Mouse (Mus musculus) intestine, embryonic 14.5 days (tissue): ENCODE data around the gene Gm29666. TPM values are rescaled to one million over a fixed set of nuclear protein-coding genes. Genes with fewer than 3 reads are reported as not detected.

Experiments used
- ATAC-seq: fragments of 200-750 bp; cut with Nextera tagmentation; replicated peaks from 2 replicates; pipeline ENCODE4 v1.8.0; 2017; ENCODE audit warnings: low read depth, moderate number of reproducible peaks, moderate TSS enrichment, moderate library complexity; ENCODE audit not compliant: low FRiP score, low TSS enrichment
- DNase-seq: peaks from one replicate; pipeline ENCODE4 v3.0.0-alpha.2; 2018; ENCODE audit warnings: low spot score
- H3K27ac ChIP-seq: fragments of 300-500 bp; sonication (generic); 2 replicates; pipeline ENCODE4 v1.5.1; 2014; ENCODE audit warnings: low read depth, mild to moderate bottlenecking, control low read depth
- H3K27me3 ChIP-seq: fragments of 300-500 bp; sonication (generic); replicated peaks from 2 replicates; pipeline ENCODE4 v1.6.1; 2014; ENCODE audit warnings: low read length, control low read depth; ENCODE audit not compliant: control insufficient read depth, insufficient read depth
- H3K36me3 ChIP-seq: fragments of 300-500 bp; sonication (generic); 2 replicates; pipeline ENCODE4 v1.6.1; 2014; ENCODE audit warnings: low read length, control low read depth; ENCODE audit not compliant: control insufficient read depth, insufficient read depth
- H3K4me1 ChIP-seq: fragments of 300-500 bp; sonication (generic); replicated peaks from 2 replicates; pipeline ENCODE4 v1.6.1; 2014; ENCODE audit warnings: low read length, control low read depth, mixed read lengths; ENCODE audit not compliant: control insufficient read depth, insufficient read depth
- H3K4me2 ChIP-seq: fragments of 300-500 bp; sonication (generic); 2 replicates; pipeline ENCODE4 v1.6.1; 2014; ENCODE audit warnings: low read length
- H3K4me3 ChIP-seq: fragments of 300-500 bp; sonication (generic); 2 replicates; pipeline ENCODE4 v1.5.1; 2014; ENCODE audit warnings: low read depth, low read length, control low read depth, mixed read lengths
- H3K9ac ChIP-seq: fragments of 300-500 bp; sonication (generic); 2 replicates; pipeline ENCODE4 v1.6.1; 2014; ENCODE audit warnings: mild to moderate bottlenecking, low read length
- H3K9me3 ChIP-seq: fragments of 300-500 bp; sonication (generic); 2 replicates; pipeline ENCODE4 v1.6.1; 2016; ENCODE audit warnings: low read length, control low read depth; ENCODE audit not compliant: control insufficient read depth
- WGBS: fragments of 180-500 bp; shearing (Covaris S2); extraction: QIAGEN DNeasy Blood & Tissue Kit; methylation state at CpG from one replicate; pipeline ENCODE4 v1.1.7; 2014; 5-methylcytosine and 5-hydroxymethylcytosine counted together
- polyA plus RNA-seq: library from polyadenylated mRNA; unstranded; fragments of >200 nt; fragmentation: Nextera tagmentation; extraction: Ambion mirVana; gene quantifications from 2 replicates; pipeline ENCODE4 v1.2.1, GENCODE M21; 2014

Gm29666 gene
- polyA plus RNA-seq, 1 experiment from 2014 or later: 0.57 TPM

GRCm38 (mm10) chr15:84891658-84892057 is 28.2 kb downstream of the Gm29666 start:
- peak; percentile 78 for DNase-seq
- Histone ChIP-seq H3K4me1 (no peaks in the 10 kb centered on the region), H3K9me3 (no peaks in the 10 kb centered on the region), H3K27me3 (no peaks in the 10 kb centered on the region), H3K4me3 (no peak overlapping the region), H3K9ac (no peak overlapping the region), H3K36me3 (no peaks in the 10 kb centered on the region), H3K4me2 (no peak overlapping the region), H3K27ac (no peak overlapping the region)
- ATAC-seq: 0 out of 2 replicates have a peak, but pooled peaks have one; percentile 40
- 5% methylated on average over 3 of the region's 3 CpGs for WGBS

- Histone ChIP-seq H3K9me3 (no peaks in the 10 kb centered on the region), H3K4me2 (no peak overlapping the region), H3K36me3 (no peaks in the 10 kb centered on the region), H3K4me3 (no peak overlapping the region), H3K27me3 (no peaks in the 10 kb centered on the region), H3K27ac (no peak overlapping the region), H3K4me1 (no peaks in the 10 kb centered on the region), H3K9ac (no peak overlapping the region)
- ATAC-seq (no peak), DNase-seq (no peak)
- 46% methylated on average over 3 of the region's 3 CpGs for WGBS
Measured at GRCm38 (mm10) chr15:84891246-84891645, 28.6 kb downstream of the Gm29666 start.

- Histone ChIP-seq H3K36me3 (no peaks in the 10 kb centered on the region), H3K27me3 (no peaks in the 10 kb centered on the region), H3K27ac (no peak overlapping the region), H3K9me3 (no peaks in the 10 kb centered on the region), H3K9ac (no peak overlapping the region), H3K4me3 (no peak overlapping the region), H3K4me1 (no peaks in the 10 kb centered on the region), H3K4me2 (no peak overlapping the region)
- DNase-seq (no peak), ATAC-seq (no peak)
- 76% methylated on average over 12 of the region's 12 CpGs for WGBS
Measured at GRCm38 (mm10) chr15:84888066-84888465, 31.8 kb downstream of the Gm29666 start.

GRCm38 (mm10) chr15:84877029-84877815 is 42.6 kb downstream of the Gm29666 start:
- H3K4me1 ChIP-seq: no peaks in the 10 kb centered on the region
- ATAC-seq: no peak
- no peaks in the 10 kb centered on the region for H3K9me3 ChIP-seq
- H3K9ac ChIP-seq: no peak overlapping the region
- no peak overlapping the region for H3K27ac ChIP-seq
- no peak overlapping the region for H3K4me2 ChIP-seq
- 83% methylated on average over 12 of the region's 12 CpGs for WGBS
- no peaks in the 10 kb centered on the region for H3K27me3 ChIP-seq
- no peak for DNase-seq
- no peak overlapping the region for H3K4me3 ChIP-seq
- no peaks in the 10 kb centered on the region for H3K36me3 ChIP-seq

GRCm38 (mm10) chr15:84873867-84874266 is 46.0 kb downstream of the Gm29666 start:
- H3K9ac ChIP-seq: no peak overlapping the region
- H3K4me3 ChIP-seq: no peak overlapping the region
- ATAC-seq: no peak
- DNase-seq: no peak
- H3K27me3 ChIP-seq: no peaks in the 10 kb centered on the region
- H3K4me1 ChIP-seq: no peaks in the 10 kb centered on the region
- H3K9me3 ChIP-seq: no peaks in the 10 kb centered on the region
- no peaks in the 10 kb centered on the region for H3K36me3 ChIP-seq
- WGBS: 73% methylated on average over 4 of the region's 4 CpGs
- H3K27ac ChIP-seq: no peak overlapping the region
- H3K4me2 ChIP-seq: no peak overlapping the region

GRCm38 (mm10) chr15:84873079-84873478 is 46.8 kb downstream of the Gm29666 start:
- no peak overlapping the region for H3K4me2 ChIP-seq
- H3K36me3 ChIP-seq: no peaks in the 10 kb centered on the region
- no peak overlapping the region for H3K27ac ChIP-seq
- no peaks in the 10 kb centered on the region for H3K9me3 ChIP-seq
- H3K4me1 ChIP-seq: no peaks in the 10 kb centered on the region
- no peak overlapping the region for H3K9ac ChIP-seq
- H3K4me3 ChIP-seq: no peak overlapping the region
- H3K27me3 ChIP-seq: no peaks in the 10 kb centered on the region
- no peak for ATAC-seq
- DNase-seq: no peak
- WGBS: 88% methylated on average over 11 of the region's 11 CpGs

GRCm38 (mm10) chr15:84871802-84872201 is 48.0 kb downstream of the Gm29666 start:
- no peaks in the 10 kb centered on the region for H3K9me3 ChIP-seq
- H3K36me3 ChIP-seq: no peaks in the 10 kb centered on the region
- DNase-seq (no peak), ATAC-seq (no peak)
- 84% methylated on average over 3 of the region's 3 CpGs for WGBS
- H3K4me1 ChIP-seq: no peaks in the 10 kb centered on the region
- H3K9ac ChIP-seq: no peak overlapping the region
- H3K4me2 ChIP-seq: no peak overlapping the region
- H3K27me3 ChIP-seq: no peaks in the 10 kb centered on the region
- no peak overlapping the region for H3K4me3 ChIP-seq
- no peak overlapping the region for H3K27ac ChIP-seq

- H3K4me1 ChIP-seq: peaks cover 4% of the 10 kb centered on the region
- ATAC-seq (no peak), DNase-seq (no peak)
- H3K9me3 ChIP-seq: no peaks in the 10 kb centered on the region
- no peak overlapping the region for H3K4me3 ChIP-seq
- H3K27me3 ChIP-seq: no peaks in the 10 kb centered on the region
- WGBS: 89% methylated on average over 8 of the region's 8 CpGs
- H3K36me3 ChIP-seq: no peaks in the 10 kb centered on the region
- no peak overlapping the region for H3K9ac ChIP-seq
- H3K4me2 ChIP-seq: no peak overlapping the region
- no peak overlapping the region for H3K27ac ChIP-seq
Measured at GRCm38 (mm10) chr15:84861911-84862310, 57.9 kb downstream of the Gm29666 start.
